Mouse (Mus musculus): Measurements from ENCODE around the gene Dtx2.
"Not testable (repeated sequence)": the region's sequence is repeated elsewhere in the genome, so short reads cannot be mapped to it uniquely, and the experiment has no call there.

- TF ChIP-seq POLR2A (IDR thresholded peaks at IDR 0.05; ENCODE audit: low read depth, low read length); CTCF (IDR thresholded peaks at IDR 0.05; ENCODE audit: extremely low read depth, insufficient read depth, insufficient read length, insufficient replicate concordance): not testable (repeated sequence)
These were observed 53.9 kb downstream of the Dtx2 start for GRCm38 (mm10) chr5:136048541-136048940.

Data from spleen, adult 2 months (tissue).